Comparison of ENCODE assay signal across 26 mouse cellular contexts in the genomic region with DNA sequence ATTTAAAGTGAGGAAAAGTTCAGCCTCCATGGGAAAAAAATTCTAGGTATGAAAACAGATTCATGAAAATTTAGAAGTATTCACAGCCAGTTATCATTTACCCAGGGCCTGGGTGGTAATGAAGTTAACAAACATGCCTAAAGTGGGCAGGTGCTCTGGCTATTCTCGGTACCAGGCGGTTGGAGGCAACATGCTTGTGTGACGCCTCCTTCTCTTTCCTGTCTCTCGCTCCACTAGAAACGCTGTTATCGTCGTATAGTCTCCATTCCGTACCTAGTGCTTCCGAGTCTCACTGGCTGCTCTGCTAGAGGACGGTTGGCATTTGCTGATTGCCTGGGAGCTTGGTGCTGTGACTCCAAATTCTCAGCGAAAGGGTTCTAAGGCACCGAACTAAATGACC.
DNase-seq lines count a peak whose midpoint lies in the region; ATAC-seq and TF ChIP-seq lines count a peak whose summit lies in the region.
"Had no signal": no experiment of that assay in that cellular context is flagged by ENCODE, and none has a peak within 500 bp of the region (broad histone marks: within the 10 kb centered on the region; RNA-seq: fewer than 3 reads in every experiment).

No protein-coding gene starts in this region.

- no peak for TF ChIP-seq EP300 in heart, postnatal 0 days (IDR thresholded peaks at IDR 0.05; ENCODE audit: low read depth)

- no peaks in the 10 kb centered on the region for H3K9me3 ChIP-seq in heart, embryonic 11.5 days (replicated peaks; ENCODE audit: control insufficient read depth, low read length)
- H3K9me3 ChIP-seq in liver, embryonic 11.5 days (ENCODE audit: control insufficient read depth, low read length) = no peaks in the 10 kb centered on the region
- H3K9me3 ChIP-seq in liver, embryonic 12.5 days (replicated peaks) = no peaks in the 10 kb centered on the region
- H3K9me3 ChIP-seq in heart, postnatal 0 days (replicated peaks; ENCODE audit: control insufficient read depth, low read length) = no peaks in the 10 kb centered on the region
- H3K9me3 ChIP-seq: forebrain, embryonic 13.5 days; hindbrain, embryonic 10.5 days; limb, embryonic 10.5 days had no signal

- no peaks in the 10 kb centered on the region for H3K36me3 ChIP-seq in heart, embryonic 11.5 days (ENCODE audit: control insufficient read depth, insufficient read depth, low read length)
- no peaks in the 10 kb centered on the region for H3K36me3 ChIP-seq in liver, embryonic 11.5 days (ENCODE audit: control insufficient read depth, insufficient read depth, low read length)
- no peaks in the 10 kb centered on the region for H3K36me3 ChIP-seq in liver, embryonic 12.5 days
- no peaks in the 10 kb centered on the region for H3K36me3 ChIP-seq in heart, postnatal 0 days (replicated peaks; ENCODE audit: control insufficient read depth, insufficient read depth, low read length)
- H3K36me3 ChIP-seq: hindbrain, embryonic 10.5 days; limb, embryonic 10.5 days had no signal

- peak overlapping the region; percentile 38 for H3K4me2 ChIP-seq in heart, embryonic 11.5 days
- H3K4me2 ChIP-seq in liver, embryonic 11.5 days = peak overlapping the region; percentile 20; the same call in 1 of the 2 replicates
- H3K4me2 ChIP-seq in liver, embryonic 12.5 days = no peak overlapping the region
- H3K4me2 ChIP-seq in heart, postnatal 0 days (ENCODE audit: low read depth, low read length) = peak overlapping the region; percentile 49
- H3K4me2 ChIP-seq: forebrain, embryonic 13.5 days had no signal

- TF ChIP-seq CTCF in heart, postnatal 0 days (IDR thresholded peaks at IDR 0.05; ENCODE audit: low read depth) = no peak

- no peak overlapping the region for H3K9ac ChIP-seq in heart, embryonic 11.5 days (ENCODE audit: low read depth, low read length)
- H3K9ac ChIP-seq in liver, embryonic 11.5 days (ENCODE audit: low read depth, low read length) = no peak overlapping the region
- no peak overlapping the region for H3K9ac ChIP-seq in liver, embryonic 12.5 days
- H3K9ac ChIP-seq in heart, postnatal 0 days (replicated peaks; ENCODE audit: low read depth, low read length) = no peak overlapping the region
- H3K9ac ChIP-seq: forebrain, embryonic 13.5 days had no signal

- 26% methylated on average over 12 of the region's 12 CpGs for WGBS in heart, embryonic 11.5 days (ENCODE audit: insufficient replicate concordance)
- WGBS in liver, embryonic 11.5 days = 49% methylated on average over 12 of the region's 12 CpGs
- WGBS in liver, embryonic 12.5 days (ENCODE audit: insufficient replicate concordance) = 43% methylated on average over 12 of the region's 12 CpGs
- 14% methylated on average over 12 of the region's 12 CpGs for WGBS in heart, postnatal 0 days

- ATAC-seq in heart, embryonic 11.5 days (replicated peaks; ENCODE audit: insufficient number of reproducible peaks, low FRiP score, low TSS enrichment) = no peak
- no peak for ATAC-seq in liver, embryonic 11.5 days (replicated peaks; ENCODE audit: low FRiP score)
- no peak for ATAC-seq in liver, embryonic 12.5 days
- no peak for ATAC-seq in heart, postnatal 0 days (ENCODE audit: insufficient read depth, low read depth)
- ATAC-seq: forebrain, embryonic 13.5 days; hindbrain, postnatal 0 days; lung, postnatal 0 days had no signal

- H3K27me3 ChIP-seq in heart, embryonic 11.5 days (ENCODE audit: control insufficient read depth, insufficient read depth, low read length) = no peaks in the 10 kb centered on the region; the same call in 1 of the 2 replicates
- H3K27me3 ChIP-seq in liver, embryonic 11.5 days (replicated peaks; ENCODE audit: control insufficient read depth, insufficient read depth, low read length) = no peaks in the 10 kb centered on the region
- no peaks in the 10 kb centered on the region for H3K27me3 ChIP-seq in liver, embryonic 12.5 days (replicated peaks)
- no peaks in the 10 kb centered on the region for H3K27me3 ChIP-seq in heart, postnatal 0 days (ENCODE audit: control insufficient read depth, insufficient read depth, low read length)
- H3K27me3 ChIP-seq: forebrain, embryonic 13.5 days had no signal

- H3K27ac ChIP-seq in heart, embryonic 11.5 days (ENCODE audit: low read depth, low read length) = no peak overlapping the region
- H3K27ac ChIP-seq in liver, embryonic 11.5 days (ENCODE audit: low read depth, low read length) = no peak overlapping the region
- H3K27ac ChIP-seq in liver, embryonic 12.5 days = no peak overlapping the region
- no peak overlapping the region for H3K27ac ChIP-seq in heart, postnatal 0 days (ENCODE audit: low read depth)
- H3K27ac ChIP-seq: forebrain, embryonic 13.5 days; hindbrain, embryonic 10.5 days; hindbrain, postnatal 0 days; limb, embryonic 10.5 days had no signal

- DNase-seq in heart, postnatal 36 days = no peak
- no peak for DNase-seq in liver, embryonic 11.5 days (ENCODE audit: low spot score)
- peak; percentile 59 for DNase-seq in brain, adult 2 months (ENCODE audit: low read depth, low spot score)
- peak; percentile 12 for DNase-seq in heart, postnatal 0 days (ENCODE audit: low spot score)
- no peak for DNase-seq in spleen, postnatal 36 days (ENCODE audit: low spot score in 2 of 2)
- no peak for DNase-seq in left cerebral cortex, adult 11 months (ENCODE audit: low spot score)
- DNase-seq: B cell, adult 2 months; cerebellum, adult 2 months; cerebellum, postnatal 36 days; gastrocnemius, postnatal 25 days; kidney, adult 9 months; kidney, postnatal 25 days; layer of hippocampus, adult 9-11 months; midbrain, embryonic 14.5 days; right cerebral cortex, postnatal 25 days; thymus, adult 18-20 months; thymus, postnatal 4 days had no signal

- intact Hi-C loops in heart, postnatal 36 days (cut with DNase I) = no loop called here

- H3K4me3 ChIP-seq in heart, embryonic 11.5 days (ENCODE audit: low read depth, low read length) = peak overlapping the region; percentile 2; the same call in 1 of the 2 replicates
- H3K4me3 ChIP-seq in liver, embryonic 11.5 days (ENCODE audit: low read depth, low read length) = no peak overlapping the region
- no peak overlapping the region for H3K4me3 ChIP-seq in liver, embryonic 12.5 days
- H3K4me3 ChIP-seq in heart, postnatal 0 days (ENCODE audit: low read depth, low read length) = peak overlapping the region; percentile 9; the same call in 1 of the 2 replicates
- H3K4me3 ChIP-seq: erythroblast, embryonic 14.5 days; forebrain, embryonic 13.5 days; hindbrain, embryonic 10.5 days; limb, embryonic 10.5 days; myocyte had no signal

- no peaks in the 10 kb centered on the region for H3K4me1 ChIP-seq in heart, embryonic 11.5 days (ENCODE audit: control insufficient read depth, insufficient read depth, low read length)
- no peaks in the 10 kb centered on the region for H3K4me1 ChIP-seq in liver, embryonic 11.5 days (replicated peaks; ENCODE audit: control insufficient read depth, insufficient read depth, low read length)
- no peaks in the 10 kb centered on the region for H3K4me1 ChIP-seq in liver, embryonic 12.5 days
- peaks cover 13% of the 10 kb centered on the region for H3K4me1 ChIP-seq in heart, postnatal 0 days (ENCODE audit: control insufficient read depth, insufficient read depth)

Comparison
In these comparisons a context has a peak if more than half of its experiments do, and no peak if none do; other contexts are left out.
1. DNase-seq: peak in brain, adult 2 months (single experiment) and heart, postnatal 0 days (single experiment); none in heart, postnatal 36 days (0 of 2), liver, embryonic 11.5 days (single experiment), spleen, postnatal 36 days (0 of 2) and left cerebral cortex, adult 11 months (single experiment).
2. H3K4me3 ChIP-seq: peak in heart, embryonic 11.5 days (single experiment) and heart, postnatal 0 days (single experiment); none in liver, embryonic 11.5 days (single experiment) and liver, embryonic 12.5 days (single experiment).